In genomic region chr6:43476406-43476805, GRCm38 (mm10) we compare ENCODE assay signal across 26 mouse cellular contexts.
"Had no signal": no experiment of that assay in that cellular context is flagged by ENCODE, and none has a peak within 500 bp of the region (broad histone marks: within the 10 kb centered on the region; RNA-seq: fewer than 3 reads in every experiment).

No protein-coding gene starts in this region.

- ATAC-seq: hindbrain, postnatal 0 days; liver, embryonic 12.5 days had no signal

- H3K4me1 ChIP-seq: heart, embryonic 10.5 days; heart, embryonic 13.5 days; heart, embryonic 15.5 days; hindbrain, embryonic 13.5 days; hindbrain, embryonic 15.5 days; kidney, embryonic 15.5 days; limb, embryonic 10.5 days; limb, embryonic 12.5 days; liver, embryonic 12.5 days had no signal

- H3K4me2 ChIP-seq: heart, embryonic 13.5 days; heart, embryonic 15.5 days; hindbrain, embryonic 13.5 days; hindbrain, embryonic 15.5 days; kidney, embryonic 15.5 days; limb, embryonic 12.5 days; liver, embryonic 12.5 days had no signal

- H3K9ac ChIP-seq: heart, embryonic 13.5 days; heart, embryonic 15.5 days; hindbrain, embryonic 13.5 days; hindbrain, embryonic 15.5 days; kidney, embryonic 15.5 days; limb, embryonic 12.5 days; liver, embryonic 12.5 days; liver, embryonic 14.5 days had no signal

- H3K36me3 ChIP-seq: heart, embryonic 10.5 days; heart, embryonic 13.5 days; heart, embryonic 15.5 days; hindbrain, embryonic 13.5 days; hindbrain, embryonic 15.5 days; kidney, embryonic 15.5 days; limb, embryonic 10.5 days; limb, embryonic 12.5 days; liver, embryonic 12.5 days had no signal

- DNase-seq: gastrocnemius, adult 2 months; gastrocnemius, postnatal 10 days; gastrocnemius, postnatal 25 days; heart, adult 18-20 months; heart, postnatal 14 days; heart, postnatal 36 days; kidney, adult 11 months; kidney, adult 2 months; kidney, adult 9 months; kidney, postnatal 14 days; kidney, postnatal 36 days; liver had no signal

- H3K9me3 ChIP-seq: heart, embryonic 10.5 days; heart, embryonic 13.5 days; heart, embryonic 15.5 days; hindbrain, embryonic 13.5 days; hindbrain, embryonic 15.5 days; kidney, embryonic 15.5 days; limb, embryonic 10.5 days; limb, embryonic 12.5 days; liver, embryonic 12.5 days had no signal

- H3K27ac ChIP-seq: gastrocnemius, adult 2 months; heart, embryonic 10.5 days; heart, embryonic 13.5 days; heart, embryonic 15.5 days; hindbrain, embryonic 13.5 days; hindbrain, embryonic 15.5 days; hindbrain, postnatal 0 days; kidney, embryonic 15.5 days; kidney, postnatal 0 days; layer of hippocampus, adult 2 months; left cerebral cortex, adult 2 months; limb, embryonic 10.5 days; limb, embryonic 12.5 days; liver, embryonic 12.5 days; liver, embryonic 14.5 days had no signal

- H3K4me3 ChIP-seq: gastrocnemius, adult 2 months; heart, embryonic 10.5 days; heart, embryonic 13.5 days; heart, embryonic 15.5 days; hindbrain, embryonic 13.5 days; hindbrain, embryonic 15.5 days; kidney, embryonic 15.5 days; layer of hippocampus, adult 2 months; left cerebral cortex, adult 2 months; limb, embryonic 10.5 days; limb, embryonic 12.5 days; liver, embryonic 12.5 days had no signal

- H3K27me3 ChIP-seq: heart, embryonic 13.5 days; heart, embryonic 15.5 days; hindbrain, embryonic 13.5 days; hindbrain, embryonic 15.5 days; kidney, embryonic 15.5 days; limb, embryonic 12.5 days; liver, embryonic 12.5 days had no signal
